Mouse (Mus musculus): ENCODE results near the gene Whrn.

Gene Whrn

GRCm38 (mm10) chr4:63443101-63443500 is 52.7 kb downstream of the Whrn start:
- DNase-seq, result no peak

- peak; percentile 84 to 88 for DNase-seq
These were observed 54.2 kb downstream of the Whrn start for GRCm38 (mm10) chr4:63441616-63442015.

GRCm38 (mm10) chr4:63440262-63440661 is 55.5 kb downstream of the Whrn start:
- DNase-seq, result no peak

- DNase-seq, result no peak
These were observed 57.8 kb downstream of the Whrn start for GRCm38 (mm10) chr4:63437968-63438367.

- no peak for DNase-seq
These were observed 58.5 kb downstream of the Whrn start for GRCm38 (mm10) chr4:63437119-63437815.

- DNase-seq, result no peak
These were observed 60.4 kb downstream of the Whrn start for GRCm38 (mm10) chr4:63435402-63435801.

GRCm38 (mm10) chr4:63431098-63431497 is 64.7 kb downstream of the Whrn start:
- DNase-seq, result no peak

- DNase-seq, result no peak
These were observed 65.4 kb downstream of the Whrn start for GRCm38 (mm10) chr4:63430357-63430756.

GRCm38 (mm10) chr4:63426308-63426707 is 69.5 kb downstream of the Whrn start:
- DNase-seq, result no peak

GRCm38 (mm10) chr4:63423811-63424210 is 72.0 kb downstream of the Whrn start:
- DNase-seq, result no peak

GRCm38 (mm10) chr4:63423231-63423630 is 72.6 kb downstream of the Whrn start:
- DNase-seq, result no peak

GRCm38 (mm10) chr4:63420143-63420920 is 75.5 kb downstream of the Whrn start:
- peak; percentile 51 to 68 for DNase-seq

GRCm38 (mm10) chr4:63418270-63418669 is 77.5 kb downstream of the Whrn start:
- no peak for DNase-seq

GRCm38 (mm10) chr4:63417318-63417957 is 78.4 kb downstream of the Whrn start:
- peak; percentile 93 to 97 for DNase-seq

- no peak for DNase-seq
These were observed 80.8 kb downstream of the Whrn start for GRCm38 (mm10) chr4:63414951-63415350.

GRCm38 (mm10) chr4:63411222-63411621 is 84.6 kb downstream of the Whrn start:
- no peak for DNase-seq

- DNase-seq, result peak; percentile 93 to 96
These were observed 85.2 kb downstream of the Whrn start for GRCm38 (mm10) chr4:63410583-63410934.

- DNase-seq, result peak; percentile 56 to 57
These were observed 85.7 kb downstream of the Whrn start for GRCm38 (mm10) chr4:63409908-63410582.

- no peak for DNase-seq
These were observed 86.4 kb downstream of the Whrn start for GRCm38 (mm10) chr4:63409317-63409907.

GRCm38 (mm10) chr4:63408649-63409048 is 87.1 kb downstream of the Whrn start:
- DNase-seq, result peak; percentile 62 to 72

GRCm38 (mm10) chr4:63408247-63408646 is 87.5 kb downstream of the Whrn start:
- DNase-seq, result peak; percentile 61 to 64

GRCm38 (mm10) chr4:63405683-63406082 is 90.1 kb downstream of the Whrn start:
- no peak for DNase-seq

- no peak for DNase-seq
These were observed 90.7 kb downstream of the Whrn start for GRCm38 (mm10) chr4:63405051-63405450.

Data from cerebellum, postnatal 14 days (tissue).